Mouse (Mus musculus) kidney, postnatal 36 days (tissue): ENCODE results near the gene Cdhr4.

ENCODE experiments used
- DNase-seq, 2 experiments: peaks; one replicate each; pipeline ENCODE4 v3.0.0; 2021 to 2022; ENCODE audit warnings: mixed read lengths in 2 of 2

The Cdhr4 gene

DNA sequence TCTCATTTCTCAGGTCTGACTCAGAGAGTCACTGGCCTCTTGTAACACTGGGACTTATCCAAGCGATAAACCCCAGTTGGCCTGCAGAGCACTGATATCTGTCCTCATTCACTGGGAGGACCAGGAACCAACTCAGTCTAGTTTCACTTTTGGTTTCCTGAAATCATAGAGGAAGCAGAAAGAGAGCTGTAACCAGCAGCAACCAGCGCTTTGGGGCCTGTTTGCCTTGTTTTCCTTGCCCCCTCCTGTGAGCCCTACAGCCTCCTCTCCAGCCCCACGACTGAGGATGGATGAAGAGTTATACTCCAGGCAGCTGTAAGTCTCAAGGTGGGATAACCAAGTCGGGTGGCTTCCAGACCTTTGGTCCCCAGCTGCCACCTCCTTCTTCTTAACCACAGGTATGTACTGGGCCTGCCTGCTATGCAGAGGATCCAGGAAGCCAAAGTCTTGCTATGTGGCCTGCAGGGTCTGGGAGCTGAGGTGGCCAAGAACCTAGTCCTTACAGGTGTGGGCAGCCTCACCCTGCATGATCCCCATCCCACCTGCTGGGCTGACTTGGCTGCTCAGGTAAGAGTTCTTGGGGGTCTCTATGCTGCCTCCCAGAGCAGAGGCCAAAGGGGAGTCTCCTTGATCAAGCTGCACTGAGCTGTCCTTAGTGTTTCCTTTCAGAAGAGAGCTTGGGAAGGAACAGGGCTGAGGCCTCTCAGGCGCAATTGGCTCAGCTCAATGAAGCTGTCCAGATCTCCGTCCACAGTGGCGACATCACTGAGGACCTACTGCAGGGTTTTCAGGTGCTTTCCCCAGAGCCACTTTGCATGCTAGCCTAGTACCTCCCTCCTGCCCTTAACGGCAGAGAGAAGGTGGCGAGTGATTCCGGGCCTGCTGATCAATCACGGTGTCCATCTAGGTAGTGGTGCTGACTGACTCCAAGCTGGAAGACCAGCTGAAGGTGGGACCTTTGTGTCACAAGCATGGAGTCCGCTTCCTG is 16.6 kb upstream of the Cdhr4 start, which contains the start of gene Uba7:
Uba7 (plus strand) TSS at position 107 of the 988 bp plus-strand sequence.
- DNase-seq: peak; percentile 40 to 65

DNA sequence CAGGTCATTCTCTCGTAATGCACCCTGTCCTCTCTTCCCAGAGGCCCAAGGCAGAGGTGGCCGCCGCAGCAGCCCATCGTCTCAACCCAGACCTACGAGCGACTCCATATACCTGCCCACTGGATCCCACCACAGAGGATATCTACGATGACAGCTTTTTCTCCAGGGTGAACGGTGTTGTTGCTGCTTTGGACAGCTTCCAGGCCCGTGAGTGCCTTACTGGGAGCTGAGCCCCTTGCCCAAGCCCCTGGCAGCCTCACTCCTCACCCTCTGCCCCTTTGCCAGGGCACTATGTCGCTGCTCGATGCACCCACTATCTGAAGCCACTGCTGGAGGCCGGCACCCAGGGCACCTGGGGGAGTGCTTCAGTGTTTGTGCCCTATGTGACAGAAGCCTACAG is 13.5 kb upstream of the Cdhr4 start:
- DNase-seq: no peak

- DNase-seq: peak; percentile 38 to 42
Measured at GRCm38 (mm10) chr9:107981684-107982605, 10.4 kb upstream of the Cdhr4 start.

DNA sequence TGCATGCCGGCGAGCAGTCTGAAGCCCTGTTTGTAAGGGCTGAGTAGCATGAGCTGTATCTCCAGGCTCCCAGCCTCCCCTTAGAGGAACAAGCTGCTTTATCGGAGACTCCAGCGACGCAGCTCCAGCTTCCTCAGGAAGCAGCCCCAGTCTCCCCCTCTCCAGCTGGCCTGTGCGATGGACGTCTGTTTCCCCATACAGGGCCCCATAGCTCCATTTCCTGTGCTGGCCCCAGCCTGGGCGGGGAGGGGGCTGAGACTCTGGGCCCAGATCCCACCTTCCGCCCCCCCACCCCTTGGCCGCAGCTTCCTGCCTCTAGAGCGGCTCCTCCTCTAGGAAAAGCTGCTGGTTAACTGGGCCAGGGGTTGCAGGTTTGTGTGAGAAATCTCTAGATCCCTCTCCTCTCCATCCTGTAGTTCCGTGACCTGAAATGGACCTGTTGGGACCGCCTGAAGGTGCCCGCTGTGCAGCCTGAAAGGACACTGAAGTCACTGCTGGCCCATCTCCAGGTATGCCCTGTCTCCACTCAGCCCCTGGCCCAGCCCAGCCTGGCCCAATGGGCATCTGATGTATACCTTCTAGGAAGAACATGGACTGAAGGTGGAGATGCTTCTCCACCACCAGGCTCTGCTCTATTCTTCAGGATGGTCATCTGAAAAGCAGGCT is 9.5 kb upstream of the Cdhr4 start, which contains the start of gene Gm20661:
Gm20661 (plus strand) TSS at position 378 of the 666 bp plus-strand sequence.
- peak; percentile 78 to 79 for DNase-seq

- peak; percentile 89 to 92 for DNase-seq
Measured at GRCm38 (mm10) chr9:107983421-107983890, 8.8 kb upstream of the Cdhr4 start.

GRCm38 (mm10) chr9:107984052-107984753 is 8.1 kb upstream of the Cdhr4 start:
- DNase-seq: no peak

DNA sequence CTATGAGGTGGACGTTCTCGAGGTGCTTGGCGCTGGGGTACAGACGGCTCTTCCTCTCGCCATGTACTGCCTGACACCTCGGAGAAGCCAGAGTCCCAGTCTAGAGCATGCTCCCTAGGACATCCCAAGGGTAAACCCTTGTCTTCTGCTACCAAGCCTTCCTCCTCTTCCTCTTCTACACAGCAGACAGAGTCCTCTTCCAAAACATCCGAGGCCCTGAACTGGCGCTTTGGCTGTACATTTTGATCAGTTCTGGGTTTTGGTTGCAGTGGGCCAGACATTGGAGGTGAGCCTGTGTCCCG is 7.6 kb upstream of the Cdhr4 start:
- DNase-seq: no peak

- DNase-seq: peak; percentile 90 to 96
Measured at GRCm38 (mm10) chr9:107985131-107986119, 6.9 kb upstream of the Cdhr4 start, which contains the start of gene Inka1. Gene Inka1 (minus strand): TSS chr9:107985879.

GRCm38 (mm10) chr9:107986376-107986775 is 5.9 kb upstream of the Cdhr4 start:
- peak; percentile 85 to 89 for DNase-seq

- no peak for DNase-seq
Measured at GRCm38 (mm10) chr9:107987950-107988349, 4.3 kb upstream of the Cdhr4 start.

DNA sequence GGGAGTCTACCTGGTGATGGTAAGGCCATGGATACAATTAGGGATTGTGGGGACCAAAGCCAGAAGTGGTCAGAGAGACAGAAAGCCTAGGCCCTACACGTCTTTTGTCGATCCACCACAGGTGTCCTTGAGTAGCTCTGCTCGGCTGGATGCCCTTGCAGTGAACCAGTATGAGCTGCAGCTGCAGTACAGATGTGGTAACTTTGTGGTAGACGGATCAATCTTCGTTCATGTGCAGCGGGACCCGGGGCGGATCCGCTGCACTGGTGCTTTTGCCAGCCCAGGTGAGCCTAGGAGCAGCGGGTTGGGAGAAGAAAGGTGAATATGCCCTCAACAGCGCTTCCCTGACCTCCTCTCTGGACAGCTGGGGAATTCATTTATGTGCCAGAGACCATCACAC is 716 bp downstream of the Cdhr4 start:
- DNase-seq: no peak

DNA sequence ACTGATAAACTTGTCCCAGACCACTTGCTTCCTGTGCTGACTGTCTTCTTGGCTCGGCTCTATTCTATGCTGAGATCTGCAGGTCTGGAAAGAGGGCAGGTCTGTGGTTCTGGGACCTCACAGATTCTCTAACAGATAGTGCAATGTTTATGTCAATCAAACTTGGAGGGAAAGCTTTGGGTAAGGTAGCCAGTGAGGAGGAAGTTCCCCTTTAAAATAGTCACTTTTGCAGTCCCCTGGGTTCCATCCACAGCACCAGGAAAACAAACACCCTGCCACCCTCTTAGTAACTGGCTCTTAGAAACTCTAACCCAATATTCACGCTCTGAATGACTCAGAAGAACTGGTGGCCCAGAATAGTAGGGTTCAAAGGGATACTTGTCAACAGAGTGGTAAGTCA is 2.2 kb downstream of the Cdhr4 start:
- DNase-seq: no peak

- no peak for DNase-seq
Measured at GRCm38 (mm10) chr9:107995513-107995912, 3.2 kb downstream of the Cdhr4 start.

DNA sequence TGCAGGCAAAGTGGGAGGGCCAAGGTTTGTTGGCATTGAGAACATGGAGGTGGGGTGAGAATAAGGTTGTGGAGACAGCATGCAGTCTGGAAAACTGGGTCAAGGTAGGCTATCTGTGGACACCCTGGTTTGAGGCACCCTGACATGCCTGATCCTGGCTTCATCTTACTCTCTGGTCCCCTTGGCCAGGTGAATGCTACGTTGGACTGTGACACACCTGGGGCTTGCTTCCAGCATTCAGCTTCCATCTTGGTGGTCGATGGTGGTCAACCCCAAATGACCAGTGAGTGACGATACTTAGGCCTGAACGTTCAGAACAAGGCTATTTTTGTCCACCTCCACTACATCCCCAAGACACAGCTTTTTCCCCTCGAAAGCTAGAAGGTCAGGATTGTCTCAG is 3.8 kb downstream of the Cdhr4 start, which contains the start of gene Gm20662:
Gm20662 (plus strand) TSS at position 301 of the 400 bp plus-strand sequence.
- DNase-seq: no peak

GRCm38 (mm10) chr9:108001922-108002770 is 9.8 kb downstream of the Cdhr4 start, which contains the start of gene Ip6k1:
Gene Ip6k1 (plus strand): TSS chr9:108002501.
- peak; percentile 100 for DNase-seq

DNA sequence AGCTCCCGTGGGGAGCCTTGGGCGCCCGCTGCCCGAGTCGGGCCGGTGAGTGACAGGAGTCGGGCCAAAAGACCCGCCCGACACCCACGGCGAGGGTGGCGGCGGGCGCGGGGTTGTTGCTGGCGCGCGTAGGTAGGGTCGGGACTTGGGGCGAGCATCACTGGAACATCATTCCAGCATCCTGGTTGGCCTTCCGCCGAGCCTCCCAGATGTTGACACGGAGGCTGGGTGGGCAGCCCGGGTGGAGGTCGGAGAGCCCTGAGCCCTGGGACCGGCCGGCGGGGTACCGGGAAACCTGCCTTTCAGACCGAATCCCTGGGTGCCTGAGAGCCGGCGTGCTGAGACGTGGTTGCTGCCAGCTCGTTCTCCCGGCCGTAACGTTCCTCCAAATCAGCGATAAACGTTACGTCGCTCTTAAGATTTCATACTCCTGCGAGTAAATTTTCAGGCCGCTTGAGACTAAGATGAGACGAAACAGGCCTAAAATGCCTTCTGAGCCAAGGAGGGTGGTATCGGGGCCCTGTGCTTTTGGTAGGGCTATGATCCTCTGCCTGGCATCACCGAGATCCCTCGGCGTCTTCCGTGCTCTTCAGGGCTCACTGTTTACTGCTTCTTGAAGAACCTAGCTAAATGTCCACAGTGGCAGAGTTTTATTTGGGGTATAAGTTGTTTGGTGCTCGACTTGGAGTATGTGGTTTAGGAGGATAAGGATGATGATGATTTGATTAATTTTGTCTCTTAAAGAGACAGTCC is 10.7 kb downstream of the Cdhr4 start:
- no peak for DNase-seq

DNA sequence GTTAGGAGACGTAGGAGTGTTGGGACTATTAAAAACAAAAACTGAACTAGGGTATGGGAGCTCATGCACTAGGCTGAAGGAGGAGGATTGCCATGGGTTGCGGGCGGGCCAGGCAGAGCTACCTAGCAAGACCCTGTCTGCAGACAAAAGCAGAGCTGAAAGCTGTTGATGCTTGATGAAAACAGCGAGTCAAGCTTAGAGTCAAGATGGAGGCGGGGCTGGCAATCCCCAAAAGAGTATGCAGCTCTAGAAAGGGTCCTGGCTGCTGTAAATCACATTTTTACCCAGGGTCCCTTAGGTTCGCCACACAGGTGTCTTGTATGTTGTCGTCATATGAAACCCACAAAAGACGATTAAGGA is 11.2 kb downstream of the Cdhr4 start:
- DNase-seq: no peak

DNA sequence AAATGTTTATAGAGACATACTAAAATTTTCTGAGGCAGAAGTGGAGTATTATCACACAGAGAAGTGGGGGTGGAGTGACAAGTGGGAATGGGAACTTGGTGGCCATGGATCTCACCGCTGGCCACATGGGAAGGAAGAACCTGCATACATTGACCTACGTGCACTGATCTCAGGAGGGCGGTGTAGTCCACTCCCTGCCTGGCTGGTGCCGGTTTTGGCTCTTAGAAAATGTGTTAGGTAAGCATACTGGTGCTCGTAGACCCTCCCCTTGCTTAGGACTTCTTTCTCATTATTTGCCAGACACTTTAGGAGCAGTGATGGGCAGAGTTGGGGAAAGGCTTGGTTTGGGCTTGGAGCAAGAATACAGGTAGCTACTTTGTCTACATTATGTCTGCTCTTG is 15.7 kb downstream of the Cdhr4 start:
- DNase-seq: no peak

GRCm38 (mm10) chr9:108010385-108010784 is 18.1 kb downstream of the Cdhr4 start:
- no peak for DNase-seq
